Mouse (Mus musculus): Measurements from ENCODE around the gene Sox6. TPM values are rescaled to one million over a fixed set of nuclear protein-coding genes. Genes with fewer than 3 reads are reported as not detected.

The Sox6 gene
- total RNA-seq, 4 experiments from 2014 or later, result 10.8 to 17.3 (median 12.6) TPM

DNA sequence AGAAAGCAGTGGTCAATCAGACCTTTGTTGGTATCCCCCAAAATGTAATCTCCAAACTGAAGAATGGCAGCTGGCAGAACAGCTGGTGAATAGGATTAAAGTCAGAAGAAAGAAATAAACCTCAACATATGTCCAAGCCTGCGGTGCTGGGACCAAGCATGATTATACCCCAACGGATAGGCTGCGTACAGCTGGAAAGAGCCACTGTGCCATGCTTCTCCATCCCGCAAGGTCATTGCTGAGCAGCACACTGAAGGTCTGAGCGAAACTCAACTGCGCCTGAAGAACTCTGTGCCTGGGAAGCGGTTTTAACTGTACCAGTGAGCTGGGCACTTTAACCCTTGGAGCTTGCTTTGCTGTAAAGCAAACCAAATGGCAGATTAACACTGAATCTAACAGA, 291.1 kb downstream of the Sox6 start:
- DNase-seq, result no peak

GRCm38 (mm10) chr7:115745672-115746253, 292.8 kb downstream of the Sox6 start:
- no peak for DNase-seq

- DNase-seq, result no peak
Measured at GRCm38 (mm10) chr7:115734137-115734536, 304.5 kb downstream of the Sox6 start.

- DNase-seq, result no peak
Measured at GRCm38 (mm10) chr7:115732824-115733223, 305.8 kb downstream of the Sox6 start.

DNA sequence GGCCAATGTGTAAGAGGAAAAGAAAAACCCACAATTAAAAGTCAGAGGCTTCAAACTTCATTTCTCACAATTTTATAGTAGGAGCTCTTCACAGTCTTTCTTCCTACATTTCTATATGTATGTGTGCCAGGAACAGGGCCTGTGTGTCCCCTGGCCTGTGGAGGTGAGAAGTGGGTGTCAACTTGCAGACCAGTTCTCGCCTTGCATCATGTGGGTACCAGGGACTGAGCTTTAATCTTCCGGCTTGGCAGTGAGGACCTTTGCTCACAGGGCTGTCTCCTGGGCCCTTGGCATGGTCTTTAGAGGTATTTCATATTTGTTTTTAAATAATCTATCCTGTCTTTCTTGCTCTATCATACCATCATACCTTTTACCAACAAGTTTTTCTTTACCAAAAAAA, 311.8 kb downstream of the Sox6 start:
- DNase-seq, result no peak

GRCm38 (mm10) chr7:115724404-115724803, 314.2 kb downstream of the Sox6 start:
- DNase-seq, result no peak

DNA sequence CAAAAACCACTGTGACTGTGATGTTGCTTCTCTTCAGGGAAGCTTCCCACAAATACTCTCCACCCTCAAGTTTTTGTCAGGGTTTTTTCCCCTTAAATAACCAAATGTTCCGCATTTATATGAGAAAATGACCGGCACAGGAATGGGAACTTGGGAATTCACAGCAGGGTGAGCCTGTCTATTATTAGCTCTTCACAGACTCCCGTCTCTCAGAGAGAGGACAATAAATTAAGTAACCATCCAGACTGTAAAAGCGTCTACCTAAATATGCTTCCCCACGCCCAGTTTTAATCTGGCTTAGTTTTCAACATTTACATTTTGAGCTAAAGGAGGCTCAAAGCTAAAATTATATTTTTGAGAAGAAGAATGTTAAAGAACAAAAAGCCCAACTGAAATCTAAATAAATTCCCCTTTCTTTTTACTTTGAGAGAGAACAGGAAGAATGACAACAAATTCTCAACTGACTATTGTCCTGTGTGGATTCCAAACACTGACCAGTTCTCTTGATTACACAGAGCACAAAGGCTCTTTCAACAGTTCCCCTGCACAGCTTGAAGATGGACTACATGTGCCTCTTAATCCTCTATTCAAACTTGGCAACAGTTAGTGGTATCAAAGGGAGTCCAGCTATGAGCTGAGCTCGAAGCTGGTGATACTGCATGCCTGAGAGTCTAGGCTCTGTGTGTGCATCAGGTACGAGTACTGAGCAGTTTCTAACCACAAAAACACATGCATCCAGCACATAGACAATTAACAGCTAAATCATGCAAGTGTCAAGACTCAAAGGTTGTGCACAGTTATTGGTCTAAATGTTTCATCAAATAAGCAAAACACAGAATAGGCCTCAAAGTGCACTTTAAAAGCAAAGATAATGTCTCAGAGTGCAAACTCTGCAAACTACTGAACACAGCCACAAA, 316.7 kb downstream of the Sox6 start:
- no peak for DNase-seq

DNA sequence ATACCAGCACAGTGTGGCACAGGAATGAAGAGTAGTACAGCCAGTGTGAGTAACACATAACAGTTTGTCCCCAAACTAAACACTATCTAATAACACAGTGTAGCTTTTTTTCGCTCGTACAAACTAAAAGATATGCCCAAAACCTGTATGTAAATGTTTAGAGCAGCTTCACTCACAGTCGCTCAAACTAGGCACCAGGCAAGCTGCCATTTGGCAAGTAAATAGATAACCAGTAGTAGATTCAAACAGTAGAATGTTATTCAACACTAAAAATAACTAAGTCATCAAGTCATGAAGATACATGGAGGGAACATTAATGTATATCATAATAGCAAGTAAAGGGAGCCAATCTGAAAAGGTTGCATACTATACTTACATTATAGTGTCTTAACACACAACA, 318.8 kb downstream of the Sox6 start:
- no peak for DNase-seq

DNA sequence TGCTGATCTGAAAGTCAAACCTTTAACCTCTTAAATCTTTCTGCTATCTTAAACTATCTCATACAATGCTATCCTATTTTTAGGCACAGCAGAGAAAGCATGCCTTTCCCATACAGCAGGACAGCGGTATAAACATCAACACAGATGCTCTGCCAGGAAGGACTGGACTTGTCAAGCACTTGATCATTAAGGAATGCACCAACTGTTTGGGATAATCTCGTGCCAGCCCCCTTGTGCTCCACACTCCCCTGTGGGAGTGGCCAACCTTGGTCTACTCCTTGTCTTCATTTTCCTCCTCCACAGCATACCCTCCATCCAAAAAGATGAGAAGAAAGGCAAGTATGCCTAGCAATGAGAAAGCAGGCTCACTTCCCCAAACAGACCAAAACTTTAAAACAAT, 332.5 kb downstream of the Sox6 start:
- DNase-seq, result no peak

GRCm38 (mm10) chr7:115698105-115698504, 340.5 kb downstream of the Sox6 start:
- DNase-seq, result no peak

GRCm38 (mm10) chr7:115693206-115693605, 345.4 kb downstream of the Sox6 start:
- DNase-seq, result no peak

- DNase-seq, result no peak
Measured at GRCm38 (mm10) chr7:115691091-115691490, 347.5 kb downstream of the Sox6 start.

DNA sequence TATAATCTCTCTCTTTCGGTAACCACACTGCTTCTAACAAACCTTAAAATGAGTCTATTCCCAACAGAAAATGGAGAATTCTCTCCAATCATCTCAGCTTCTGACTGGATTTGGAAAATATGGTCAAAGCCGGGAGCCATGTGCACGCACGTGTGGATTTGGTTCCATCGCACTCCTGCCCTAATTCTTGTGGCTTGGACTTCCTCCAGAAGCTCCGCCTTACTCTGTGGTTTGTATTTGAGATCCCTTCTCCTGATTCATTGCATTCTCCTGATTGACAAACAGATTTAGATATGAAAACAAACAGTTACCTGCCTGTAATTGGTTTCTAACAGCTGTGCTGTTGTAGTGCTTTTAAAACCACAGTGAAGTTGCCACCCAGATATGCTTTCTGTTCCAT, 351.9 kb downstream of the Sox6 start:
- no peak for DNase-seq

- DNase-seq, result no peak
Measured at GRCm38 (mm10) chr7:115684142-115684541, 354.5 kb downstream of the Sox6 start.

DNA sequence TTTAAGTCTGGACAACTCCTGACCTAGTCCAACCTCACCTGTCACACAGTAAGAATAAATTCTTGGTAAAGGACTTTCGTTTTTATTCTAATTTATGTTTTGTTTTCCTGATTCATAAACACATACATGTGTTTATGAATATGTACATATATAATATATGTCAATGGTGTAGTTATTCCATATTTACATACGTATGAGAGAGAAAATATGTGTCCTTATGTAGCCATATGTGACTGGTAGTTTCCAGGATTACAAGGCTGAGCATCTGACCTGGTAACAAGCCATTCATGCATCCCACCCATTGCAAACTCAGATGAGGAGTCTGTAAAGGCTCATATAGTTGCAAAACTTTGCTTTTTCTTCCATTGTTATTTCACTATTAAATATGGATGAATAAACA, 366.8 kb downstream of the Sox6 start:
- no peak for DNase-seq

- no peak for DNase-seq
Measured at GRCm38 (mm10) chr7:115671272-115671671, 367.3 kb downstream of the Sox6 start.

- DNase-seq, result no peak
Measured at GRCm38 (mm10) chr7:115669207-115670004, 369.2 kb downstream of the Sox6 start.

GRCm38 (mm10) chr7:115666686-115667382, 371.8 kb downstream of the Sox6 start:
- DNase-seq, result no peak

DNA sequence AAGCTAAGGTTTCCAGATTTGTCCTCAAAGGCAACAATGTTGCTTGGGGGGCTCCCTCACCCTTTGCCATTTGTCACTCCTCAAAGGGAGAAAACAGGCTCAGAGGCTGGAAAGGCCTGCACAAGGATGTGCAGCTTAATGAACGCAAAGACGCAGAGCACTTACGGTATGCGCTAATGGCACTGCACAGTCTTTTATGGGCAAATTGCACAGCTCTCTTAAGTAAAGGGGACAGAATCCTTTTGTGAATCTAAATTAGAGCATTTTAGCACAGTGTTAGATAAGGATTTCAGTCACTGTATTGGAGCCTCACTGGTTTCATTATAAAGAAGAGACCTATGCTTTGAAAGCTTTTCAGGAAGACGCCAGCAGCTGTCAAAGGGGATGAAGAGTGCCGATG, 375.2 kb downstream of the Sox6 start:
- no peak for DNase-seq

DNA sequence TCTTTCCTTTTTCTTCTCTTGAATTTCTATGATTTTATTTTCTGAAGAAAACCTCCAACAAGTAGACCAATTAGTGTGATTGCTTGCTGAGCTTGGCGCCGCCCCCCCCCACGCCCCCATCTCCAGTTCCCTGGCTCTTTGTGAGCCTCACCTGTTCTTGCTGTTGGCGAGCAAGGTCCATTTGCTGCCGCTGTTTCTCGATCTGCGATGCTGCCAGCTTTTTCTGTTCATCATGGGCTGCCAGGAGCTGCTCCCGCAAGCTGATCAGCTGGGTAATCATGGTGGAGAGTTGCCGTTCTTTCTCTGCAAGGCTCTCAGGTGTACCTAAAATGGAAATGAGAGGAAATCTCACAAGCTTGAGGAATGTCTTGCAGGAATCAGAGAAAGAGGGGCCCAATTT, 376.5 kb downstream of the Sox6 start:
- no peak for DNase-seq

DNA sequence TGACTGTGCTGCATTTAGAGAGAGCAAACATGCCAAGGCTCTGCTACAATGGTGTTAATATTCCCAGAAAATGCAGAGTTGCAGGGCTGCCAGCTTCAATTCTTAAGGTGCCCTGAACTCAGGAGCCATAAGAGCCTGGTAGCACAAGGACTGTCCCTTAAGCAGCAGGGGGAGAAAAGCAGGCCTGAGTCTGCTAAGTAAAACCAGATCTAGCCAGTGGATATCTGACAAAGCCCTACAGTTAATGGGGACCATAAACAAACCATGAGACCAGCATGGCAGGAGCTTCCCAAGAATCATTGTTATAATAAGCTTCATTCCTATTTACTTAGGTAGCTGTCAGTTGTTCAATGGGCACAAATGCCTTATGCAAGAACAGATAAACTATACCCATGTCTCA, 391.9 kb downstream of the Sox6 start:
- DNase-seq, result no peak

GRCm38 (mm10) chr7:115645971-115646447, 392.6 kb downstream of the Sox6 start:
- no peak for DNase-seq
